Mouse (Mus musculus) limb, embryonic 11.5 days (tissue): ENCODE results near the gene Ndel1. TPM values are rescaled to one million over a fixed set of nuclear protein-coding genes. Genes with fewer than 3 reads are reported as not detected.
"Not testable (repeated sequence)": the region's sequence is repeated elsewhere in the genome, so short reads cannot be mapped to it uniquely, and the experiment has no call there.

Source experiments
- ATAC-seq: fragments of 200-750 bp; cut with Nextera tagmentation; 2 replicates; pipeline ENCODE4 v1.8.0; 2017; ENCODE audit warnings: low read depth; ENCODE audit not compliant: insufficient number of reproducible peaks, low FRiP score, low TSS enrichment
- DNase-seq: peaks from one replicate; pipeline ENCODE4 v3.0.0-alpha.2; 2015; ENCODE audit warnings: low spot score
- H3K27ac ChIP-seq: fragments of 300-500 bp; sonication (generic); replicated peaks from 2 replicates; pipeline ENCODE4 v1.5.1; 2014; ENCODE audit warnings: low read depth, mild to moderate bottlenecking, low read length
- H3K27me3 ChIP-seq: fragments of 300-500 bp; sonication (generic); 2 replicates; pipeline ENCODE4 v1.6.1; 2014; ENCODE audit warnings: mild to moderate bottlenecking, low read length, mixed read lengths; ENCODE audit not compliant: control insufficient read depth, insufficient read depth
- H3K36me3 ChIP-seq: fragments of 300-500 bp; sonication (generic); 2 replicates; pipeline ENCODE4 v1.6.1; 2014; ENCODE audit warnings: mild to moderate bottlenecking, low read length, moderate library complexity, mixed read lengths; ENCODE audit not compliant: control insufficient read depth, insufficient read depth
- H3K4me1 ChIP-seq: fragments of 300-500 bp; sonication (generic); 2 replicates; pipeline ENCODE4 v1.6.1; 2014; ENCODE audit warnings: low read length, mixed read lengths; ENCODE audit not compliant: control insufficient read depth, insufficient read depth
- H3K4me2 ChIP-seq: fragments of 300-500 bp; sonication (generic); 2 replicates; pipeline ENCODE4 v1.6.1; 2014; ENCODE audit warnings: low read depth, mild to moderate bottlenecking, moderate library complexity; ENCODE audit not compliant: severe bottlenecking
- H3K4me3 ChIP-seq: fragments of 300-500 bp; sonication (generic); 2 replicates; pipeline ENCODE4 v1.5.1; 2014; ENCODE audit warnings: low read depth, low read length
- H3K9ac ChIP-seq: fragments of 300-500 bp; sonication (generic); 2 replicates; pipeline ENCODE4 v1.6.1; 2014; ENCODE audit warnings: mild to moderate bottlenecking, low read length
- H3K9me3 ChIP-seq: fragments of 300-500 bp; sonication (generic); 2 replicates; pipeline ENCODE4 v1.6.1; 2016; ENCODE audit warnings: low read length; ENCODE audit not compliant: control insufficient read depth
- WGBS: fragments of 180-500 bp; shearing (Covaris S2); extraction: QIAGEN DNeasy Blood & Tissue Kit; methylation state at CpG from one replicate; pipeline ENCODE4 v1.1.7; 2014; 5-methylcytosine and 5-hydroxymethylcytosine counted together
- polyA plus RNA-seq: library from polyadenylated mRNA; unstranded; fragments of >200 nt; fragmentation: Nextera tagmentation; extraction: Ambion mirVana; gene quantifications from 2 replicates; pipeline ENCODE4 v1.2.1, GENCODE M21; 2014

Ndel1 gene
- polyA plus RNA-seq, 1 experiment from 2014 or later = 53.2 TPM

DNA sequence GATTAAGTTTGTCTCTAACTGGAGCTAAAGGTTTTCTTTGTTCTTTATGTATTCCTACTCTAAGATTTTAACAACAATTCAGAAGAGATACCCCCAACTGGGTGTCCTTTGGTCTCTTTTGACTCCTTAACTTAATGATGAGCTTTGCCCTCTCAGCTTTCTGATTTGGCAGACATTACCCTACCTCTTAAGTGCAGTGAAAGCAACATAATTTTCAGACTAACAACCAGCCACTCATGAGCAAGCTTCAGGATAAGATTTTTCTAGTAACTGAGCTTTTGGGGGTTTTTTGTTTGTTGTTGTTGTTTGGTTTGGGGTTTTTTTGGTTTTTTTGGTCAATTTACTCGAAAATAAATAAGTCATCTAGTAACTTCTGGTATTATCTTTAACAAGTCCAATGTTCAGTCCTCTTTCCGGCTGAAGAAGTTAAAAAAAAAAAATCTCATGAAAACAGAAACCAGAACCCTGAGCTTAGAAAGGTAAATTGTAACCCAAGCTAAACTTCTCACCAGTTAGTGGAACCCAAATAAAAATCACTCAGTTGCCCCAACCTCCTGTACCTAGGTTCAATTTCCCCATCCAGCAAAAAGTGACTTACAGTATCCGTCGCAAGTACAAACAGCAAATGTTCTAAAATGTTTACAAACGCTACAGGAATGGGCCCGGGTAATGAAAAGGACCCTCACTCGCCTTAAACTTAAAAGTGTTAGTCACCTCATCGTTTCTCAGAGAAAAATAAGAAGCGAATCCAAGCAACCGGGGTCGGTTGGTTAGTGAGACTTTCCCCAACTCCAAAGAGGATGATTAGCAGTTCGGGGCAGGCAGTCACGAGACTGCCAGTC, 19.8 kb downstream of the Ndel1 start:
- Histone ChIP-seq H3K27me3 (no peaks in the 10 kb centered on the region), H3K9me3 (no peaks in the 10 kb centered on the region), H3K4me3 (peak overlapping the region; percentile 97), H3K4me2 (peak overlapping the region; percentile 54), H3K36me3 (no peaks in the 10 kb centered on the region), H3K4me1 (0 out of 2 replicates have a peak, but pooled peaks cover 4% of the 10 kb centered on the region), H3K9ac (peak overlapping the region; percentile 85), H3K27ac (peak overlapping the region; percentile 88)
- WGBS = 4% methylated on average over 13 of the region's 13 CpGs
- DNase-seq (no peak), ATAC-seq (no peak)

DNA sequence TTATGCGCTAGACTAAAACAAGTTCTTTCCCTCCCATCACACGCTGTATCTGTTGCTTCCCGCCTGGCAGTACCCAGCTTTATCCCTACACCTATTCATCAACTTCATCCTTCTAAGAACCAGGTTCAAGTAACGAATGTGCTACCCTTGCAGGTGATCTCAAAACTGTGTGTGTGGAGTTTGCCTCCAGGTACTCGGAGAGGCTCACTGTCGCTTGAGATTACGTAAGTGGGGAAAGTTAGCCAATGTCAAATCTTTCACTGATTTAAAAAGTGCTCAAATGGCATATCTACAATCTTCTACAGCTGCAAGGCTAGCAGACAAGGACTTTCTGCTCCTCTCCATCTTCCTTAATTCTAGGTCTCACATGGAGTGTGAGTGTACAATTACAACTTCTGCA, 20.8 kb downstream of the Ndel1 start:
- no peak overlapping the region for H3K4me3 ChIP-seq
- H3K4me2 ChIP-seq = no peak overlapping the region

GRCm38 (mm10) chr11:68839606-68840005, 32.1 kb downstream of the Ndel1 start:
- DNase-seq (no peak), ATAC-seq (no peak)
- Histone ChIP-seq H3K4me3 (no peak overlapping the region), H3K27ac (no peak overlapping the region), H3K4me1 (no peaks in the 10 kb centered on the region), H3K36me3 (peaks cover 16% of the 10 kb centered on the region), H3K9ac (no peak overlapping the region), H3K4me2 (no peak overlapping the region), H3K27me3 (no peaks in the 10 kb centered on the region), H3K9me3 (no peaks in the 10 kb centered on the region)
- 93% methylated on average over 5 of the region's 5 CpGs for WGBS

More for the DNA sequence above, 20.8 kb downstream of the Ndel1 start:
- Histone ChIP-seq H3K4me1 (0 out of 2 replicates have a peak, but pooled peaks cover 4% of the 10 kb centered on the region), H3K27me3 (no peaks in the 10 kb centered on the region), H3K36me3 (no peaks in the 10 kb centered on the region), H3K27ac (no peak overlapping the region), H3K9me3 (no peaks in the 10 kb centered on the region), H3K9ac (no peak overlapping the region)
- ATAC-seq (no peak), DNase-seq (no peak)
- WGBS = 90% methylated on average over 7 of the region's 7 CpGs

DNA sequence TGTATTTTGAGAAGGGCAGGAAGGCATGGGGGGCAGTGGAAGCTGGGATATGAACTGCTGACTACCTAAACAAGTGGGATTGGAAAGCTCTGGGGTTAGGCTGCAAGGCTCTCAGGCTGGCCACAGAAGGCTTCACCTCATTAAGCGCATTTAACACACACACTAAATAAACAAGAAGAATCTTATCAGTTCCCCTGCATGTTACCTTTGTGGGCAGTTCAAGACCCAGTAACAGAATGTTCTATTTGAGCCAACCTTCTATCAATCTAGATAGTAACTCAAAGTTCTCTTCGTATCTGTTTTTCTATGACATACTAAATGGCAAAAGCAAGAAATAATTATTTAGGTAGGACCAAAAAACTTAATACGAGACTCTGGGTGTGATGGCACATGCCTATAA, 36.6 kb downstream of the Ndel1 start:
- 95% methylated on average over 3 of the region's 3 CpGs for WGBS

DNA sequence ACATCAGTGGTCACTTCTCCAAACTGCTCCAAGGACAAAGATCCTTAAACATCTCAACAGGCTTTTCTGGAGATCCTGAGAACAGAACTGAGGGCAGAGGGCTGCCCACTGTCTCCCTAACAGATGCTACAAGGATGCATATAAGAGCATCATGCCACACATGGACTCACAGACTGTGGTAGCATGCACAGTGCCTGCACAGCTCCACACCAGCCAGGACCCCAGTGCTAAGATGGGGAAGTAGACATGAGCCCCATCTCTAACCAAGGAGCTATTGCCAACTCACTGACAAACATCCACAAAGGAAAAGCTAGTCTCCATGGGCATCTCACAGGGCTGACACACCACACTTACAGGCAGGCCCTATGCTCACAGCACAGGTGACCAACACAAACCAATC, 38.1 kb downstream of the Ndel1 start:
- DNase-seq = no peak
- Histone ChIP-seq H3K27me3 (no peaks in the 10 kb centered on the region), H3K36me3 (peaks cover 10% of the 10 kb centered on the region), H3K9ac (no peak overlapping the region), H3K4me3 (no peak overlapping the region), H3K27ac (no peak overlapping the region), H3K4me2 (no peak overlapping the region), H3K9me3 (no peaks in the 10 kb centered on the region), H3K4me1 (no peaks in the 10 kb centered on the region)
- no peak for ATAC-seq

More for the DNA sequence above, 36.6 kb downstream of the Ndel1 start:
- DNase-seq = no peak
- H3K4me2 ChIP-seq = no peak overlapping the region
- no peaks in the 10 kb centered on the region for H3K9me3 ChIP-seq
- no peaks in the 10 kb centered on the region for H3K27me3 ChIP-seq
- no peak for ATAC-seq
- no peak overlapping the region for H3K9ac ChIP-seq
- peaks cover 14% of the 10 kb centered on the region for H3K36me3 ChIP-seq
- H3K27ac ChIP-seq = no peak overlapping the region
- no peaks in the 10 kb centered on the region for H3K4me1 ChIP-seq
- no peak overlapping the region for H3K4me3 ChIP-seq

- Histone ChIP-seq H3K9me3 (no peaks in the 10 kb centered on the region), H3K27ac (no peak overlapping the region), H3K4me2 (no peak overlapping the region), H3K4me1 (no peaks in the 10 kb centered on the region), H3K9ac (no peak overlapping the region), H3K4me3 (no peak overlapping the region), H3K27me3 (no peaks in the 10 kb centered on the region), H3K36me3 (peaks cover 12% of the 10 kb centered on the region)
- ATAC-seq (no peak), DNase-seq (no peak)
- 36% methylated on average over 4 of the region's 4 CpGs for WGBS
Measured at GRCm38 (mm10) chr11:68832793-68833192, 38.9 kb downstream of the Ndel1 start.

DNA sequence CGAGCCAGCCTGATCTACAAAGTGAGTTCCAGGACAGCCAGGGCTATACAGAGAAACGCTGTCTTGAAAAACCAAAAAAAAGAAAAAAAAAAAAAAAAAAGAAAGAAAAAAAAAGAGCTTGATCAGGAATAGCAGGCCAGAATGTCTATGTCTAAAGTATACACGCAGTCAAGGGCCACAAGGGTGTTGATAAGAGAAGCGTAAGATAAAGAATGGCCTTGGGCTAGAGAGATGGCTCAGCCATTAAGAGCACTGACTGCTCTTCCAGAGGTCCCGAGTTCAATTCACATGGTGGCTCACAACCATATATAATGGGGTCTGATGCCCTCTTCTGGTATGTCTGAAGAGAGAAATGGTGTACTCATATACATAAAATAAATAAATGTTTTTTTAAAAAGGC, 40.1 kb downstream of the Ndel1 start:
- DNase-seq, H3K9ac ChIP-seq, H3K27ac ChIP-seq, ATAC-seq, H3K4me1 ChIP-seq, H3K4me3 ChIP-seq, H3K9me3 ChIP-seq, H3K27me3 ChIP-seq, H3K4me2 ChIP-seq: not testable (repeated sequence)
- H3K36me3 ChIP-seq = peaks cover 16% of the 10 kb centered on the region
- 96% methylated on average over 5 of the region's 5 CpGs for WGBS

GRCm38 (mm10) chr11:68826735-68827134, 44.9 kb downstream of the Ndel1 start:
- ATAC-seq = no peak
- Histone ChIP-seq H3K4me3 (no peak overlapping the region), H3K4me2 (no peak overlapping the region), H3K27me3 (no peaks in the 10 kb centered on the region), H3K4me1 (no peaks in the 10 kb centered on the region), H3K9ac (no peak overlapping the region), H3K36me3 (peaks cover 15% of the 10 kb centered on the region), H3K9me3 (no peaks in the 10 kb centered on the region), H3K27ac (no peak overlapping the region)
- no peak for DNase-seq
- WGBS = 81% methylated on average over 3 of the region's 3 CpGs
